Mouse (Mus musculus) hindbrain, embryonic 13.5 days (tissue): Measurements from ENCODE around the gene 6030468B19Rik. TPM values are rescaled to one million over a fixed set of nuclear protein-coding genes. Genes with fewer than 3 reads are reported as not detected.
A peak's percentile ranks its signal among the peaks of the same experiment; 100 is the strongest.

Experiments used
- ATAC-seq: fragments of 200-750 bp; cut with Nextera tagmentation; 2 replicates; pipeline ENCODE4 v1.8.0; 2017; ENCODE audit warnings: moderate TSS enrichment; ENCODE audit not compliant: low FRiP score
- H3K27ac ChIP-seq: fragments of 300-500 bp; sonication (generic); 2 replicates; pipeline ENCODE4 v1.5.1; 2015; ENCODE audit warnings: inconsistent platforms, mild to moderate bottlenecking, moderate library complexity
- H3K27me3 ChIP-seq: fragments of 300-500 bp; sonication (generic); 2 replicates; pipeline ENCODE4 v1.6.1; 2015; ENCODE audit warnings: mild to moderate bottlenecking, inconsistent platforms
- H3K36me3 ChIP-seq: fragments of 300-500 bp; sonication (generic); 2 replicates; pipeline ENCODE4 v1.6.1; 2015; ENCODE audit warnings: mild to moderate bottlenecking, inconsistent platforms
- H3K4me1 ChIP-seq: fragments of 300-500 bp; sonication (generic); replicated peaks from 2 replicates; pipeline ENCODE4 v1.6.1; 2015; ENCODE audit warnings: inconsistent platforms
- H3K4me2 ChIP-seq: fragments of 300-500 bp; sonication (generic); 2 replicates; pipeline ENCODE4 v1.6.1; 2015; ENCODE audit warnings: inconsistent platforms, mild to moderate bottlenecking, moderate library complexity
- H3K4me3 ChIP-seq: fragments of 300-500 bp; sonication (generic); 2 replicates; pipeline ENCODE4 v1.5.1; 2015; ENCODE audit warnings: mild to moderate bottlenecking, inconsistent platforms
- H3K9ac ChIP-seq: fragments of 300-500 bp; sonication (generic); 2 replicates; pipeline ENCODE4 v1.6.1; 2015; ENCODE audit warnings: mild to moderate bottlenecking, inconsistent platforms
- H3K9me3 ChIP-seq: fragments of 300-500 bp; sonication (generic); 2 replicates; pipeline ENCODE4 v1.6.1; 2016; ENCODE audit warnings: inconsistent platforms
- whole genome bisulfite sequencing: fragments of 180-500 bp; shearing (Covaris S2); methylation state at CpG from one replicate; pipeline ENCODE4 v1.1.7; 2015; 5-methylcytosine and 5-hydroxymethylcytosine counted together
- polyA plus RNA-seq: library from polyadenylated mRNA; unstranded; fragments of >200 nt; fragmentation: Nextera tagmentation; extraction: Ambion mirVana; gene quantifications from 2 replicates; pipeline ENCODE4 v1.2.1, GENCODE M21; 2015

The 6030468B19Rik gene
- polyA plus RNA-seq, 1 experiment from 2014 or later = not detected

DNA sequence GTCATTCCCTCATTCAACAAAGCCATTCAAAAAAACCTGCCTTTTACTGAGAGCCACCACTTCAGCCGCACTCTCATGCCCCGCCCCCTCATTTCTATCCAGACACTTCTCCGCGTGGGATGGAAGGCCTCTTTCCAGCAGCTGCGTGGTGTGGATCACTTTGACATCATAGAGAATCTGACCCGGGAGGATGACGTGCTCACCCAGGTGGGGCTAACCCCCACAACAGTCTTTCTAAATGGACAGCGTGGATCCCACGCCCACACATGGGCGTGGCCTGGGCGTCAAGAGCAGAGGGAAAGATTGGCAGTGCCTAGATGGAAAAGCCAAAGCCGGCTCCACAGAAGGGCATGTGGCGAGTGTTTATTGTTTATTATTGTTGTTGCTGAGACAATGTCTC lies 38.8 kb downstream of the 6030468B19Rik start:
- no peak for ATAC-seq
- WGBS = 24% methylated on average over 13 of the region's 13 CpGs
- no peaks in the 10 kb centered on the region for H3K27me3 ChIP-seq
- no peaks in the 10 kb centered on the region for H3K36me3 ChIP-seq
- no peak overlapping the region for H3K4me3 ChIP-seq
- H3K9ac ChIP-seq = no peak overlapping the region
- H3K4me1 ChIP-seq = peaks cover 15% of the 10 kb centered on the region
- no peak overlapping the region for H3K27ac ChIP-seq
- H3K9me3 ChIP-seq = no peaks in the 10 kb centered on the region
- H3K4me2 ChIP-seq = peak overlapping the region; percentile 32; the same call in 1 of the 2 replicates

GRCm38 (mm10) chr11:117838572-117838971 lies 41.1 kb downstream of the 6030468B19Rik start:
- no peaks in the 10 kb centered on the region for H3K9me3 ChIP-seq
- no peak overlapping the region for H3K27ac ChIP-seq
- H3K4me1 ChIP-seq = 0 out of 2 replicates have a peak, but pooled peaks cover 6% of the 10 kb centered on the region
- H3K4me3 ChIP-seq = no peak overlapping the region
- no peak overlapping the region for H3K4me2 ChIP-seq
- 63% methylated on average over 2 of the region's 2 CpGs for WGBS
- H3K36me3 ChIP-seq = no peaks in the 10 kb centered on the region
- H3K9ac ChIP-seq = no peak overlapping the region; the same call in 1 of the 2 replicates
- no peaks in the 10 kb centered on the region for H3K27me3 ChIP-seq
- ATAC-seq = no peak

GRCm38 (mm10) chr11:117839021-117839420 lies 41.6 kb downstream of the 6030468B19Rik start:
- WGBS = 94% methylated on average over 1 of the region's 1 CpGs
- H3K27ac ChIP-seq = no peak overlapping the region
- no peak for ATAC-seq
- H3K27me3 ChIP-seq = no peaks in the 10 kb centered on the region
- 0 out of 2 replicates have a peak, but pooled peaks cover 6% of the 10 kb centered on the region for H3K4me1 ChIP-seq
- no peaks in the 10 kb centered on the region for H3K36me3 ChIP-seq
- H3K4me2 ChIP-seq = no peak overlapping the region
- H3K4me3 ChIP-seq = no peak overlapping the region
- no peak overlapping the region for H3K9ac ChIP-seq
- no peaks in the 10 kb centered on the region for H3K9me3 ChIP-seq

DNA sequence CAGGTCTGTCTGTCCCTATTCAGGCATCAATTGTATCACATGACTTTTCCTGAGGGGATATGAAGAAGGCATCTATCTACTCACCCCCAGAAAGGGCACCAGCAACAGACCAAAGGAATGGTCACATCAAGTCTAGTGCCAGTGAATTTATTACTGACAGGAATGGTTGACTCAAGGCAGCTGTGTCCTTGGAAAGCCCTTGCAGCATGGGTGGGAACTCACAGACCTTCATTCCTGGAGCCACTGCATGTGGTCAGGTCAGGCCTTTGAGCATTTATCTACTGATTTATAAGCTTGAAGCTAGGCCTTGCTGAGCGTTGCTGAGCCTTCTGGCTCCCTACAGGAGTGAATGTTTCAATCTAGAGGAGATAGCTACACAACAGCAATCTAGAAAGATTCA lies 43.5 kb downstream of the 6030468B19Rik start:
- H3K27ac ChIP-seq = no peak overlapping the region
- H3K27me3 ChIP-seq = no peaks in the 10 kb centered on the region
- no peak for ATAC-seq
- no peaks in the 10 kb centered on the region for H3K36me3 ChIP-seq
- no peak overlapping the region for H3K4me2 ChIP-seq
- H3K9me3 ChIP-seq = no peaks in the 10 kb centered on the region
- 0 out of 2 replicates have a peak, but pooled peaks cover 6% of the 10 kb centered on the region for H3K4me1 ChIP-seq
- H3K4me3 ChIP-seq = no peak overlapping the region
- 76% methylated on average over 1 of the region's 1 CpGs for WGBS
- no peak overlapping the region for H3K9ac ChIP-seq

GRCm38 (mm10) chr11:117843434-117843833 lies 46.0 kb downstream of the 6030468B19Rik start:
- no peaks in the 10 kb centered on the region for H3K9me3 ChIP-seq
- no peak overlapping the region for H3K9ac ChIP-seq
- peaks cover 10% of the 10 kb centered on the region for H3K4me1 ChIP-seq
- H3K4me2 ChIP-seq = no peak overlapping the region
- no peak overlapping the region for H3K4me3 ChIP-seq
- no peak for ATAC-seq
- WGBS = 91% methylated on average over 2 of the region's 2 CpGs
- no peaks in the 10 kb centered on the region for H3K27me3 ChIP-seq
- H3K27ac ChIP-seq = no peak overlapping the region
- no peaks in the 10 kb centered on the region for H3K36me3 ChIP-seq

DNA sequence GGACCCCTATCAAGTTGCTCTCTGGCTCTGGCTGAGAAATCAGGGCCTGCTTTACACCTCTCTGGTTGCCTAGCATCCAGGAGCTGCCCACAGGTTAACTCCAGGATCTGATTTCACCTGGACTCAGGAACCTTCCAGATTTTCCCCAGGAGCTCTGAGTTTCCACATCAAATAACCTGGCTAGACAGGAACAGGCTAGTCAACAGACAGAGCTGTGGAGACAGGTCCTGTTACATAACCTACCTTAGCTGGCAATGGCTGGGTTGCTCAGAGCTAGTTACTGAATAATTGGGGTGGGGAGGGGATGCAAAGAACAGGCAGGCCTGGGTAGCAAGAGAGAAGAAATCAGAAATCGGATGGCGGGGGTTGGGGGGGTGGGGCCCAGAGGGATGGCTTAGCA lies 47.5 kb downstream of the 6030468B19Rik start:
- no peaks in the 10 kb centered on the region for H3K9me3 ChIP-seq
- H3K36me3 ChIP-seq = no peaks in the 10 kb centered on the region
- no peak overlapping the region for H3K27ac ChIP-seq
- H3K4me1 ChIP-seq = peaks cover 20% of the 10 kb centered on the region
- WGBS = 86% methylated on average over 2 of the region's 2 CpGs
- no peaks in the 10 kb centered on the region for H3K27me3 ChIP-seq
- no peak overlapping the region for H3K4me2 ChIP-seq
- H3K4me3 ChIP-seq = no peak overlapping the region
- H3K9ac ChIP-seq = no peak overlapping the region
- no peak for ATAC-seq

- no peaks in the 10 kb centered on the region for H3K9me3 ChIP-seq
- WGBS = 80% methylated on average over 2 of the region's 2 CpGs
- H3K27me3 ChIP-seq = no peaks in the 10 kb centered on the region
- no peak overlapping the region for H3K4me2 ChIP-seq
- H3K36me3 ChIP-seq = no peaks in the 10 kb centered on the region
- no peak overlapping the region for H3K9ac ChIP-seq
- no peak overlapping the region for H3K4me3 ChIP-seq
- ATAC-seq = no peak
- peaks cover 25% of the 10 kb centered on the region for H3K4me1 ChIP-seq
- H3K27ac ChIP-seq = no peak overlapping the region
These were observed 48.2 kb downstream of the 6030468B19Rik start for GRCm38 (mm10) chr11:117845651-117846050.

DNA sequence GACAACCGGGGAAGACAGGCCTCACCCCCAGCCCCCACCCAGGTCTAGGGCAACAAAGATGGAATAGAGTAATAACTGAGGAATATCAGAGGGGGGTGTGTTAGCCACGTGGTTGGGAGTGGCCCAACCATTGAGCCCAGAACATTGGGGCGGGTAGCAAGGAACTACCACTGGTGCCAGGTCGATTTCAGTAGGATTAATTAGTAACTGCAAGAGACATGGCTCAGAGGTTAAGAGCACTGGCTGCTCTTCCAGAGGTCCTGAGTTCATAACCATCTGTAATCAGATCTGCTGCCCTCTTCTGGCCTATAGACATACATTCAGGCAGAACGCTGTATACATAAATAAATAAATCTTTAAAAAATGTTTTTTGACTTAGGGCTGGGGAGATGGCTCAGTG lies 49.2 kb downstream of the 6030468B19Rik start:
- no peaks in the 10 kb centered on the region for H3K36me3 ChIP-seq
- ATAC-seq = no peak
- no peak overlapping the region for H3K4me2 ChIP-seq
- no peaks in the 10 kb centered on the region for H3K27me3 ChIP-seq
- WGBS = 64% methylated on average over 5 of the region's 5 CpGs
- H3K4me3 ChIP-seq = no peak overlapping the region
- H3K9me3 ChIP-seq = no peaks in the 10 kb centered on the region
- no peak overlapping the region for H3K27ac ChIP-seq
- no peak overlapping the region for H3K9ac ChIP-seq
- H3K4me1 ChIP-seq = peaks cover 25% of the 10 kb centered on the region

- Histone ChIP-seq H3K27ac (peak overlapping the region; percentile 98), H3K4me2 (peak overlapping the region; percentile 88), H3K4me3 (peak overlapping the region; percentile 64; the same call in 1 of the 2 replicates), H3K4me1 (peaks cover 25% of the 10 kb centered on the region), H3K27me3 (no peaks in the 10 kb centered on the region), H3K36me3 (0 out of 2 replicates have a peak, but pooled peaks cover under 1% of the 10 kb centered on the region), H3K9me3 (no peaks in the 10 kb centered on the region), H3K9ac (peak overlapping the region; percentile 92)
- WGBS = 88% methylated on average over 7 of the region's 7 CpGs
- no peak for ATAC-seq
These were observed 50.2 kb downstream of the 6030468B19Rik start for GRCm38 (mm10) chr11:117847593-117848215.

GRCm38 (mm10) chr11:117848271-117848984 lies 51.0 kb downstream of the 6030468B19Rik start:
- peaks cover 25% of the 10 kb centered on the region for H3K4me1 ChIP-seq
- WGBS = 13% methylated on average over 19 of the region's 19 CpGs
- peak overlapping the region; percentile 64 for H3K4me3 ChIP-seq
- ATAC-seq = peak; percentile 92
- H3K9me3 ChIP-seq = no peaks in the 10 kb centered on the region
- H3K4me2 ChIP-seq = peak overlapping the region; percentile 88
- no peaks in the 10 kb centered on the region for H3K27me3 ChIP-seq
- H3K9ac ChIP-seq = peak overlapping the region; percentile 92
- peak overlapping the region; percentile 98 for H3K27ac ChIP-seq
- H3K36me3 ChIP-seq = peaks cover 7% of the 10 kb centered on the region; the same call in 1 of the 2 replicates

DNA sequence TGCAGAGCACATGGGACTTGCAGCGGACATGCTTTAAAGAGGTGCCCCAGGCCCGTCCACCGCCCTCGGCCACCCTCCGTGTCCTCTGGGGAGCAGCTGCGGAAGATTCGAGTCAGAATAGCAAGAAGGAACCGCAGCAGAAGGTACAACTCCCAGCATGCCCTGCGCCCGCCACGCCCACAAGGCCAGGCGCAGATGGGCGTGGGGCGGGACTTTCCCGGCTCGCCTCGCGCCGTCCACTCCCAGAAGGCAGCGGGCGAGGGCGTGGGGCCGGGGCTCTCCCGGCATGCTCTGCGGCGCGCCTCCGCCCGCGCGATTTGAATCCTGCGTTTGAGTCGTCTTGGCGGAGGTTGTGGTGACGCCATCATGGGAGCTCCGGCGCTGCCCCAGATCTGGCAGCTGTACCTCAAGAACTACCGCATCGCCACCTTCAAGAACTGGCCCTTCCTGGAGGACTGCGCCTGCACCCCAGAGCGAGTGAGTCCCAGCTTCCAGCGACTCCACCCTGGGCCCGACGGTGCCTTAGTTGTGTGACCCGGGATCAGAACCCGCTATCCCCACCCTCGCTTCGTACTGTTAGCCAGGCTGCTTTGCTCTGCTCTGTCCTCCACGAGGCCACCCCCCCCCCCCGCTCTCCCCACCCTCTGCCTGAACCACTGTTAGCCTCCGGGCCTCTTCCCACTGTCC lies 51.7 kb downstream of the 6030468B19Rik start, which contains the start of gene Birc5:
Birc5 (plus strand) TSS at position 267 of the 687 bp plus-strand sequence.
- Histone ChIP-seq H3K4me2 (peak within 1 kb of the TSS; percentile 88), H3K9ac (peak within 1 kb of the TSS; percentile 92), H3K9me3 (no peaks in the 10 kb centered on the region), H3K36me3 (peaks cover 7% of the 10 kb centered on the region; the same call in 1 of the 2 replicates), H3K27ac (peak within 1 kb of the TSS; percentile 98), H3K27me3 (no peaks in the 10 kb centered on the region), H3K4me3 (peak within 1 kb of the TSS; percentile 64), H3K4me1 (peaks cover 25% of the 10 kb centered on the region)
- under 1% methylated on average over 44 of the region's 51 CpGs for WGBS
- ATAC-seq = peak; percentile 96

GRCm38 (mm10) chr11:117852875-117853274 lies 55.4 kb downstream of the 6030468B19Rik start:
- H3K36me3 ChIP-seq = peaks cover 16% of the 10 kb centered on the region
- H3K4me2 ChIP-seq = no peak overlapping the region
- no peaks in the 10 kb centered on the region for H3K9me3 ChIP-seq
- no peak overlapping the region for H3K4me3 ChIP-seq
- no peak overlapping the region for H3K9ac ChIP-seq
- H3K27ac ChIP-seq = no peak overlapping the region
- H3K27me3 ChIP-seq = no peaks in the 10 kb centered on the region
- ATAC-seq = no peak
- WGBS = 93% methylated on average over 3 of the region's 3 CpGs
- peaks cover 21% of the 10 kb centered on the region for H3K4me1 ChIP-seq
